Mouse (Mus musculus) ES-Bruce4 (cell line): ENCODE data around the gene Slc25a31. TPM values are rescaled to one million over a fixed set of nuclear protein-coding genes. Genes with fewer than 3 reads are reported as not detected.

Experiments
- H3K27ac ChIP-seq: 2 replicates; pipeline ENCODE4 v1.5.1; 2012; ENCODE audit warnings: low read length, inconsistent platforms; ENCODE audit not compliant: insufficient read depth
- H3K27me3 ChIP-seq: 2 replicates; pipeline ENCODE4 v1.6.1; 2012; ENCODE audit warnings: mild to moderate bottlenecking, low read length, inconsistent platforms; ENCODE audit not compliant: control insufficient read depth, poor library complexity, insufficient read depth, severe bottlenecking
- H3K36me3 ChIP-seq: 2 replicates; pipeline ENCODE4 v1.6.1; 2012; ENCODE audit warnings: inconsistent platforms, mild to moderate bottlenecking, low read length, moderate library complexity; ENCODE audit not compliant: control insufficient read depth, poor library complexity, insufficient read depth, severe bottlenecking
- H3K4me1 ChIP-seq: one replicate; pipeline ENCODE4 v1.8.1; 2011; ENCODE audit warnings: low read length; ENCODE audit not compliant: control insufficient read depth, insufficient read depth
- H3K4me3 ChIP-seq: 2 replicates; pipeline ENCODE4 v1.5.1; 2011; ENCODE audit warnings: low read depth, mild to moderate bottlenecking, low read length
- H3K9ac ChIP-seq: 2 replicates; pipeline ENCODE4 v1.6.1; 2012; ENCODE audit warnings: low read depth, mild to moderate bottlenecking, inconsistent platforms; ENCODE audit not compliant: poor library complexity, severe bottlenecking
- H3K9me3 ChIP-seq: replicated peaks from 2 replicates; pipeline ENCODE4 v1.6.1; 2012; ENCODE audit warnings: mild to moderate bottlenecking, low read length, inconsistent platforms; ENCODE audit not compliant: control insufficient read depth, poor library complexity, insufficient read depth, severe bottlenecking
- CTCF ChIP-seq: IDR thresholded peaks from one replicate; pipeline ENCODE4 v1.8.1; 2011; ENCODE audit warnings: low read depth, low read length
- EP300 ChIP-seq: IDR thresholded peaks from 2 replicates; pipeline ENCODE4 v1.6.1; 2011; ENCODE audit warnings: low read depth, low read length; ENCODE audit not compliant: insufficient read depth
- POLR2A ChIP-seq: IDR thresholded peaks from one replicate; pipeline ENCODE4 v1.8.1; 2011; ENCODE audit warnings: low read length; ENCODE audit not compliant: insufficient read depth
- polyA plus RNA-seq: library from polyadenylated mRNA; stranded (reverse); fragments of >200 nt; gene quantifications from 2 replicates; pipeline ENCODE4 v1.2.4, GENCODE M21; 2011; ENCODE audit warnings: low read depth; ENCODE audit not compliant: missing spikeins, insufficient read depth, insufficient read length

Gene Slc25a31
- polyA plus RNA-seq, 1 experiment, result not detected

DNA sequence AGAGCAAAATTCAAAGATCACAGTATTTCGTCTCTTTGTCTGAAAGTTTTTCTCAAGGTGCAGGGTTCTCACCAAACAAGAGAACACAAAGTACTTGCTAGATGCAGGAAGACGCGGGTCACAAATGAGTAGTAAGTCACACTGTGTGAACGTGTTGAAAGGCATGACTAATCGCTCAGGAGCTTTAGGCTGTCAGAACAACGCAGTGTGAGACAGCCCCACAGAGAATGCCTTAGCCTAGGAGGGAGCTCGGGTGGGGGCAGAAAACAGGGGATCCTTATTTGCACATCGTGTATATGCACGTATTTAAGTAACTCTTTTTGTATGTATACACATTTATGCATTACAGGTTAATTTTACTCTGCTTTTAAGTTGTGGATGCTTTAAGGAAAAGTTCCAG is 21.8 kb upstream of the Slc25a31 start:
- no peaks in the 10 kb centered on the region for H3K4me1 ChIP-seq
- H3K9me3 ChIP-seq, result no peaks in the 10 kb centered on the region
- H3K27ac ChIP-seq, result no peak overlapping the region
- no peaks in the 10 kb centered on the region for H3K27me3 ChIP-seq
- H3K36me3 ChIP-seq, result no peaks in the 10 kb centered on the region
- TF ChIP-seq POLR2A (no peak), CTCF (no peak), EP300 (no peak)
- H3K9ac ChIP-seq, result no peak overlapping the region
- no peak overlapping the region for H3K4me3 ChIP-seq

DNA sequence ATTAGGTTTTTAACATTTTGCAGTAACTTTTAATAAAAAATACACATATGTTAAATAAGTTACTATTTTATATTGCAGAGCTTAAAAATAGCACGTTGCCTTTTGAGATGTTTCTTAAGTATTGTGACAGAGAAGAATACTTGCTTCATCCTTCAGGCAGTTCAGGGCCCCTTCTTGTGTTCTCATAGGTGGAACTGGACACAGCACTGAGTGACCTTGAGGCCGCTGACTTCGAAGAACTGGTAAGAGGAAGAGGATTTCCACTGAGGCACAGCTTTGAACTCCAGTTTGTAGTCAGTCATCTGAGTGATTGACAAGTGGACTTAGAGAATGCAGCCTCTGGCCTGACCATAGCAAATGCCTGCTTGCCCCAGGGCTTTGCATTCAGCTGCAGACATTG is 21.1 kb upstream of the Slc25a31 start:
- no peaks in the 10 kb centered on the region for H3K9me3 ChIP-seq
- no peaks in the 10 kb centered on the region for H3K36me3 ChIP-seq
- no peaks in the 10 kb centered on the region for H3K4me1 ChIP-seq
- no peak overlapping the region for H3K4me3 ChIP-seq
- no peak overlapping the region for H3K27ac ChIP-seq
- TF ChIP-seq POLR2A (no peak), EP300 (no peak), CTCF (no peak)
- no peak overlapping the region for H3K9ac ChIP-seq
- H3K27me3 ChIP-seq, result no peaks in the 10 kb centered on the region

DNA sequence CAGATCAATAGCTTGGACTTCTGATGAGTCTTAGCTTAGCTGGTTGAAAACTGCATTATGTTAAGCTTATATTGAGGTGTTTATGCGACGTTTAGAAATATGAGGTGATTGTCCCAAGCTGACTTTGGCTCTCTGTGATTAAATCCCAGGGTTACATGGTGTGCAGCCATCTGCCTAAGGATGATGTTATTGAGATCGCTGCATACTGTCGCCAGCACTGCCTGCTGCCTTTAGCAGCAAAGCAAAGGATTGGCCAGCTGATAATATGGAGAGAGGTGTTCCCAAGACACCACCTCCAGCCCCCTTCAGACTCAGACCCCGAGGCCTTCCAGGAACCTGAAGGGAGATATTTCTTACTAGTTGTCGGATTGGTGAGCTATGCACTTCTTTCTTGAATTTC is 17.1 kb upstream of the Slc25a31 start:
- no peak overlapping the region for H3K9ac ChIP-seq
- TF ChIP-seq CTCF, result no peak
- TF ChIP-seq EP300, result no peak
- no peak for TF ChIP-seq POLR2A
- no peaks in the 10 kb centered on the region for H3K9me3 ChIP-seq
- no peaks in the 10 kb centered on the region for H3K4me1 ChIP-seq
- H3K36me3 ChIP-seq, result no peaks in the 10 kb centered on the region
- H3K4me3 ChIP-seq, result no peak overlapping the region
- no peaks in the 10 kb centered on the region for H3K27me3 ChIP-seq
- no peak overlapping the region for H3K27ac ChIP-seq

DNA sequence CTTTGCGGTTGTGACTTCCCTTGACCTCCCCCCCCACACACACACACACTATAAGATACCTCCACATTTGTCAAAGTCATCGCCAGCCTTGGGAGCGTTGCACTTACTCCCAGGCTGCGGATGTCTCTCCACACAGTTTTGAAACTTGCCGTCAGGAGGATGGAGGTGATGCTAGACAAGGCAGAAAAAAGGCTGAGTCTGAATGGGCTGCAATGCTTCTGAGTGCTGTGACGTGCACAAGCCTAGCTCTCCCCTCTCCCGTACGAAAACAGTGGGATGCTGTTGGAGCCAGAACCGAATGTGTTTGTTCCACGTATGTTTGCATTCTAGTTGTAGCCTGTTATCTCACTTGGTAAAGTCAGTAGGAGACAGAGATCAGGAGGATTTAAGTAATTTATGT is 15.2 kb upstream of the Slc25a31 start:
- H3K4me1 ChIP-seq, result no peaks in the 10 kb centered on the region
- no peak overlapping the region for H3K27ac ChIP-seq
- no peak overlapping the region for H3K4me3 ChIP-seq
- no peak for TF ChIP-seq CTCF
- TF ChIP-seq POLR2A, result no peak
- H3K9ac ChIP-seq, result no peak overlapping the region
- no peaks in the 10 kb centered on the region for H3K9me3 ChIP-seq
- no peaks in the 10 kb centered on the region for H3K36me3 ChIP-seq
- no peaks in the 10 kb centered on the region for H3K27me3 ChIP-seq

DNA sequence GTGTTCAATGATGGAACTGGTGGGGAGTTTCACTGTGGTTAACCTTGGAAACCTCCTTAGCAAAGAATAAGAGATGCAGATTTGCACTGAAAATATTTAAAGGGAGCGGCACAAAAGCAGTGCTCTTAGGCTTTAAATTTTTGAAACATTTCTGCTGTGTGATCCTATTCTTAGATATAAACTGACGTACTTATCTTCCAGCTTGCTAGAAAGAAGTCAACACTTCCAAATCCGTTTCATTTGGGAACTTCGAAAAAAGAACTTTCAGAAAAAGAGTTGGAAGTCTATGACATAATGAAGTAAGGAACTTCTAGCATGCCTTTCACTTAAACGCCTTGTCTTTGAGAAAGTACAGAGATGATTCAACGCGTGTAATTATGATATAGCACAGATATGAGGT is 14.7 kb upstream of the Slc25a31 start:
- Histone ChIP-seq H3K4me3 (no peak overlapping the region), H3K9me3 (no peaks in the 10 kb centered on the region), H3K27me3 (no peaks in the 10 kb centered on the region), H3K4me1 (no peaks in the 10 kb centered on the region), H3K36me3 (no peaks in the 10 kb centered on the region), H3K9ac (no peak overlapping the region), H3K27ac (no peak overlapping the region)
- no peak for TF ChIP-seq CTCF
- TF ChIP-seq POLR2A, result no peak
- no peak for TF ChIP-seq EP300

DNA sequence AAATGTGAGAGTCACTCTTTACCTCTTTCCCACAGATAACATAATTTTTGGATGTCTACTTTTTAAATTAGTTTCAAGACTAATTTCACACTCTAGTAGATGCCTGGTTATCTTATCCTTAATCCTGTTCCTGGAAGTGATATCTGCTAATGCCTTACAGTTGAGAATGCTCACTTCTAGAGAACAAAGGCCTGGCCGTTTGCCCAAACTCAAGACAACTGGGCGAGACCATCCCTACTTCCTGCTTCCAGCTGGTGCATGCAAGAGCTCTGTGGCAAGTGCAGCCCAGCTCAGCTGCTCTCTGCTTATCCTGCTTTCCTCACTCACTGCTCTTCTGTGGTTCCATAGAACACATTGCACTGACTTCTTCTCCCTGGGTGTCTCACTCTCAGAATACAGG is 14.2 kb upstream of the Slc25a31 start:
- no peak overlapping the region for H3K4me3 ChIP-seq
- no peak overlapping the region for H3K27ac ChIP-seq
- no peaks in the 10 kb centered on the region for H3K27me3 ChIP-seq
- H3K36me3 ChIP-seq, result no peaks in the 10 kb centered on the region
- no peaks in the 10 kb centered on the region for H3K4me1 ChIP-seq
- no peaks in the 10 kb centered on the region for H3K9me3 ChIP-seq
- TF ChIP-seq EP300, result no peak
- no peak for TF ChIP-seq POLR2A
- no peak for TF ChIP-seq CTCF
- no peak overlapping the region for H3K9ac ChIP-seq

DNA sequence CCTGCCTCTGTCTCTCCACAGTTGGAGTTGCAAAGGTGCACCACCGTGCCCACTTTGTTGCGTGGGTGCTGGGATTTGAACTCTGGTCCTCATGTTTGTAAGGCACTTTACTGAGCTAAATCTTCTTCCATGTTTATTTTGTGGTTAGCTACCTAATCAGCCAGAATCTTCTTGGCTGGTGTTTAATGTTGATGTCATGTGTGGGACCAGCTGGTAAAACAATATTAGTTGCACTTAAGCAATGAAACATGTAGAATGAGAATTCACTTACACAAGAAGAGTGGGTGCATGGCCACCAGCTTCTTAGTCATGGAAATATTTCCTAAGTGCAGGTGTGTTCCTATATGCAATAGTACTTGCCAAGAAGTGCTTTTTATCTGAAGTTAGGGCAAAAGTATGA is 13.5 kb upstream of the Slc25a31 start:
- Histone ChIP-seq H3K27me3 (no peaks in the 10 kb centered on the region), H3K9ac (no peak overlapping the region), H3K4me3 (no peak overlapping the region), H3K4me1 (no peaks in the 10 kb centered on the region), H3K27ac (no peak overlapping the region), H3K36me3 (no peaks in the 10 kb centered on the region), H3K9me3 (no peaks in the 10 kb centered on the region)
- no peak for TF ChIP-seq CTCF
